Mouse (Mus musculus) kidney, postnatal 4 days (tissue): ENCODE data around the gene Timm17b.
"Not testable (repeated sequence)": the region's sequence is repeated elsewhere in the genome, so short reads cannot be mapped to it uniquely, and the experiment has no call there.

ENCODE experiments used
- DNase-seq, 2 experiments: peaks; one replicate each; pipeline ENCODE4 v3.0.0; 2021; ENCODE audit warnings: mixed read lengths in 2 of 2

Timm17b gene

DNA sequence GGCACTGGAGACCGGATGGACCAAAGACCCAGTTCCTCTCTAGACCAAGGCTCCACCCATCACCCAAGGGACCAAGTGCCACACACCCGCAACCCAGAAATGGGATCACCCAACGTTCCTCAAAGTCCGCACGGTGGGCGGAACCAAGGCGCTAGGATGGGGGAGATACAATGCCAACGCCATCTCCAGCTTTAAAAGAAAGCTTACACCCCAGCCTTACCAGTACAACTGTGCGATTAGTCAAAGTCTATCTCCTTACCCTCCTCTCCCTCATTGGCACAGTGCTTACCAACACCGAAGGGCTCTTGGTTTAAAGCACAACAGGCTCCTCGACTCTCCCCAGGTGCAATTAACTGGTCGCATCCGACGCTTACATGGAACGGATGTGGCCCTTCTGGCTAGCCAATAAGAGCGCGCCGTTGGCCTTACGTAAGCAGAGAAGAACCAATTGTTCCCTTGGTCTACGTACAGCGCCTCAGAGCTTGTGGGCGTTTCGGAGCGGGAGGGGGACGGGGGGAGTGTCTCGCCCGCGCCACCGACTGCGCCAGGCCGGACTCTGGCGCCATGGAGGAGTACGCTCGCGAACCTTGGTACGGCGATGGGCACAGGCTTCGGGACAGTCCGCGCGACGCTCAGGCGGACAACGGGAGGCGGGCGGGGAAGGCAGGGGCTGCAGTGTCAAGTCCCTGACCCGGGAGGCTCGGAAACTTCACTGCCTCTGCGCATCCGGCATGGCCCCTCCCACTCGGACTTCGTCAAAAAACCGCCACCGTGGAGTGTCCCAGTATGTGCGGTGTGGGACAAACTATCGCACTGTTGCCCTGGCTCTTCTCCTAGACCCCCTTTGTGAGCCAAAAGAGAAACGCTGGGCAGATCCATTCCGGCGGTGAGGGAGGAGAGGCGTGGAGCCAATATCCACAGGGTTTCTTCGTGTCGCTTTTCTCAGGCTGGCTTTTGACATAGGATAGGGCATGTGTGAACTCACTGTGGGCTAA is at the start of gene Timm17b, which contains the start of gene Pqbp1:
TSS of gene Timm17b (plus strand) at position 478 of the 995 bp plus-strand sequence.
TSS of gene Pqbp1 (minus strand) at position 390 of the 995 bp plus-strand sequence.
- peak; percentile 88 to 94 for DNase-seq

DNA sequence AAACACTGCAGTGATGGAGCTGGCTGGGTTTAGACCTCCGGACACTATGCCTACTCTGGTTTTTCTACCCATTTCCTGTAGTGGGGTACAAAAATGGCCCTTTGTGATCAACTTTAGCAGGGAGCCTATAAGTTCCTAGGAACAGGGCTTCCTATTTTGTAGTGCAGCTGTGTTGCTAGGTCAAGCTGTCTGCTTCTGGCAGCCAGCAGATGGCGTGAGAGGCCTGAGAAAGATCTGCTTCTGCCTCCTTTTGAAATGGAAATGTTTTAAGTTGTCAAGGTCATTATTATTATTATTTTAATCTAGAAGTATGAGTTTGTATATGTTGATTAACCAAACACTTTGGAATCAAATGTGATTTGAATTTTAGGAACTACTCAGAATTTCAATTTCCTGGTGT is 44.6 kb upstream of the Timm17b start:
- DNase-seq: peak; percentile 56 to 65

DNA sequence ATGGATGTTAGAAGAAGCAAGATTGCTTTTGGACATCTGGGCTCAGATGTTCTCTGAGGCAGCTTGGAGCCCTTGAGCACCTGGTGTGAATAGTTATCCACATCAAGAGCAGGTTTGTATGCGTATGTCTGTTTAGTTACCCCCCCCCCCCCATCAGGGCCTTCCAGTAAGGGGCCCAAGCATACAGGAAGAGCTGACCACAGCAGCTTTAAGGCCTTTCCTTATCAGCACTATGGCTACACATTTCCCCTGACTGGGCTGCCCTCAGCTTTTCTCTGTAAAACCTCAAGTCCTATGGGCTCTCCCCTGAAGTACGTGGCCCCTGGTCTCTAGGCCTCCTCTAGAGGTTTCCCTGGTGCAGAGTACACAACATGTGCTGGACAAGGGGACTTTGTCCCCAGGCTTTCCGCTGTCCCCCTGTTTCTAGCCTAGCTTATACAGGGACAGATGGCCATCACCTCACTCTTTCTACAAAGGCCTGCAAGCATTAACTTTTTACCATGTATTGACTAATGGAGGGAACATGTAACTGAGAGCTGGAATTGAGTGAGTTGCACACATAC is 39.9 kb upstream of the Timm17b start:
- DNase-seq: no peak

DNA sequence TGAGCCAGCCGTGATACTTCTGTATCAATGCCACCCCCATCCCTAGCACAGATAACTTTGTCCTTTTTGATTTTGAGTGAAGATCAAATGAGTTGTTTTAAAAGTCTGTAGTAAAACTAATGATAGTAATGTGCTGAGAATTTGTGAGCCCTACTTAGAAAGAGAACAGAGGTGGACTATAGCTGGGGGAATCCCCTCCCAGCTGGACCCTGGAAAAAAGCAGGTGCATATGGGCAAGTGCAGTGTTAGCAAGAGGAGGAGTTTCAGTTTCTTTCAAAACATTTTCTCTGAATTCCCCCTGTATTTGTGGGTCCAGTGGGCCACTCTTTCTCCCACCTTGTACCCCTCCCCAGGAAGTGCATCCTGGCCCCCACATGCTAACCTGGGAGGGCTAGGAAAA is 36.0 kb upstream of the Timm17b start:
- no peak for DNase-seq

DNA sequence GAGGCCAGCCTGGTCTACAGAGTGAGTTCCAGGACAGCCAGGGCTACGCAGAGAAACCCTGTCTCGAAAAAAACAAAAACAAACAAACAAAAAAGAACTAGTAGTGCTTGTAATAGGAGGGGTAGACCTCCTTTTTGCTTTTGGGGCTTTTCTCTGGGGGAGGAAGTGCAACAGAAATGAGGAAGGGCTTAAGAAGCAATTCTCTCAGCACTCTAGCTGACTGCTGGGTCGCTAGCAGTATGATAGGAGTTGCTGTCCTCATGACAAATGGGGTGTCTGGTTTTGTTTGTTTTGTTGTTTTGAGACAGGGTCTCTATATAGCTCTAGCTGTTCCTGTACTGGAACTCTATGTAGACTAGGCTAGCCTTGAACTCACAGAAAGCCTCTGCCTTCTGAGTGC is 34.6 kb upstream of the Timm17b start:
- no peak for DNase-seq

DNA sequence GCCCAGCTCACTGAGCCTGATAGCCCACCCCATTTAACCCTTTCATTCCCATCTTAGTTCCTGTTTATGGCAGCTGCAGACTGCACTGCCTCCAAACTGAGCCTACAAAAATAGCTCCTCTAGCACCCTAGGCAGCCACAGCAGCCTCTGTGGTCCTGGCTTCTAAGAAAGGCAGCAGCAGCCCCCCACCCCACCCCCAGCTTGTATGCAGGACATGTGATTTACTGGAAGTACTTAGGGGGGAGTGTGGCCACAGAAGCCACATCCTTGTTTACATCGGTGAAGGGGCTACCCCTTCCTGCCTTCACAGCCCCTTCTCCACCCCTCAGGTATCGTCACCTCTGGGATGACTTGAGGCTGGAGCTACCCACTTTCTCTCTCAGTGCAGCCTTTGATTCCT is 33.8 kb upstream of the Timm17b start:
- no peak for DNase-seq

DNA sequence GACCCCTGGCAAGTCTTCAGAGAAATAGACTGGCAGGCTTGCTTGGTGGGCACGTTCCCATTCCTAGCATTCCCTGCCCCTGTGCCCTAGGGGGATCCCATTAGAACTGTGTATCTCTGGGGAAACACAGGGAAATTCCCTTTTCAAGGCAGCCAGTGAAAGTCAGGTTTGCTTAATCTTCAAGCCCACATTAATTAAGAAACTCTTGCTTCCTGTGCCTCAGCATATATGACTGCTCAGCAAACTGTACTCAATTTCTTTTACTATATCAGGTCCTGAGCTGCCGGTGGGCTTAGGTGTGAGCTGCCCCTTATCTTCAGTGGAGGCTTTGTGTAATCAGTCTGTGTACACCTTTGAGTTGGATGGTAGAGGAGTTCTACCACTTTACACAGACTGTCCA is 33.4 kb upstream of the Timm17b start:
- DNase-seq: no peak

DNA sequence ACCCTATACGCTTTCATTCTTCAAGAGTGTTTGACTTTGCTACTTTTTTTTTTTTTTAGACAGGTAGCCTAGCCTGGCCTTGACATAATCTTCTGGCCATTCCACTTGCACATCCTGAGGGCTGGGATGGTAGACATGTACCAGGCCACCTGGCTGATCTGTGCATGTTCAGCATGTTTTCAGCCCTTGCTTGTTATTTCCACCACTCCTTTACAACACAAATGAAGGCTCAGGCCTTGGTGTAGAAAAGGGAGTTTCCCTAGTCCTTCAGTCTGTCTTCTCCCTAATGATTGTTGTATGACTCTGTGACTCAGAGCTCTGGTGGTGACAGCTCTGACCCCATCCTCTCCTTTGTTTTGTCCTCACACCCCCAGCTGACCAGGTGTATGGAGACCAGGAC is 32.0 kb upstream of the Timm17b start:
- no peak for DNase-seq

DNA sequence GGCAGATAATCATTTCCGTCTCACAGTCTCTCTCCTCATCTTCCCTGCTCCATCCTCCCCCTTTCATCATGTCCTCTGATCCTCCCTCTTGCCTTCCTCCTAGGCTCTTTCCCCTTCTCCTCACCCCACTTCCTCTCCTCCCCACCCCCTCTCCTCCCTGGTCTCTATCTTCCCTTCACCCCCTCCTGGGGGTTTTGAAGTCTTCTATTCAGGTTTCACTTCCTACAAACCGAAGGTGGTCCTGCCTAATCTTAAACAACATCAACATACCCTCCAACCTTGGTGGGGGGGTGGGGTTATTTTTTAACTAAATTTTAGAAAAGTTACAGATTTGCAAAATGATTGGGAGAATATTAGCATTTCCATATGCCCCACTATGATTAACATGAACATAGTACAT is 30.7 kb upstream of the Timm17b start:
- DNase-seq: no peak

DNA sequence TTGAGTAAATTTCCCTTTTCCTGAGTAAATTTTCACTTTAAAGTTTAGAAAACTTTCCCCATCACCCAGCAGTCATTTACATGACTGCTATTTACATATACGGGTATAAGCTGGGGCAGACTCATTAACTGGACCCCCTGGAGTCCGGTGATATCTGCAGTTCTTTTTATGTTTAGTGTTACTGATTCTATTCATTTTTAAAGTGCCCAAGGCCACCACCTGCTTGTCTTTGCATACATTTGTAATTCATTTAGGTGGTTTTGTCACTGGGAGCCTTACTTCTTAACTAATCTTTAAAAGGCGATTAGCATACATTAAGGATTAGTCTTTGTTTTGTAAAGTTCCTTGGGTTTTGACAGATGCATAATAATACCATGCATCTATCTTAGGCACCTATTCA is 29.3 kb upstream of the Timm17b start:
- no peak for DNase-seq

DNA sequence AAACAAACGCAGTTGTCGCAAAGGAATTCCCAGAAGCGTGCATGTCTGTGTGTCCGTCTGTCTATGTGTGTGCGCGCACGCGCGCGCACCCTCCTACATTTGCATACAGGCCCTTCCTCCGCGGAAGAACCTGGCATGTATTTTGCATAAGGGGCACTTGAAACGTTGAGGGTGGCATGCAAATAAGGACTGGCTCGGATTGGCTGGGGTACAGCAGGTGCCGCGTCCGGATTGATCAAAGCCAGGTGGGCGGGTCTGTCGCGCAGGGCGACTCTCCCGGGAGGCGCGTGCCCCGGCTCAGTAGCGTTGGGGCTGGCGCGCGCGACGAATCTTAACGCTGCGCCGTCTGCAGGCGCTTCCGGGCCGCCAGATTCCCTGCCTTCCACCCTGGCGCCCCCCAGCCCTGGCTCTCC is 21.1 kb upstream of the Timm17b start, which contains the start of gene Pim2:
TSS of gene Pim2 (plus strand) at position 256 of the 413 bp plus-strand sequence.
- peak; percentile 80 to 89 for DNase-seq

DNA sequence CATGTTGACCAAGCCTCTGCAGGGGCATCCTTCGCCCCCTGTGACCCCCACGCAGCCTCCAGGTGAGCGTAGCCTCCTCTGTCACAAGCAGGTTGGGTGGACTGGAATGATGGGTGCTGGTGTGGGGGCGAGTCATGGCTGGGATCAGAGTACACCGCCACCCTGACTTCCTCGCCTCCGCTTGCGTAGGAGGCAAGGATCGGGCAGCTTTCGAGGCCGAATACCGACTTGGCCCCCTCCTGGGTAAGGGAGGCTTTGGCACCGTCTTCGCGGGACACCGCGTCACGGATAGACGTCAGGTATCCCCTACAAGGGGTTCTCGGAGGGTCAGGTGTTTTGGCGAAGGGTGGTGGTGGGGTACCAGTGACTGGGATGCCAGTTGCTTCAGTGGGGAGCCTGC is 20.7 kb upstream of the Timm17b start:
- no peak for DNase-seq

DNA sequence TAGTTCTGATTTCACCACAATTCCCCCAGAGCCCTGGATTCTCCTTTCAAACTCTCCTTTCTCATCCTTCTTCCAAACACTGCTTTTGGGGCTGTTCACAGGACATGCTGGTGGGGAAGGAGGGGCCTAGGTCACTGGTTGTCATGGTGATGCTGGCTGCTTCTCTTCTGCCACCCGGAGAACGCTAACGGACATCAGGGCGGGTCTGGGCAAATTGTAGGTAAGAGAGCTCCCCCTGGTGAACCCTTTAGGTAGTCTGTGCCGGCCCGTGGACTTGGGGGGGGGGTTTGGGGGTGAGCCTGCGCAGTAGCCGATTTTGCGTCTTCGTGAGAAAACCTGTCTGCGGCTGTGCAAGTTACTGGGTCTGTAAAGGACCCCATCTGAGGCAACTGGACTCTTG is 19.3 kb upstream of the Timm17b start:
- DNase-seq: peak; percentile 59 to 75

DNA sequence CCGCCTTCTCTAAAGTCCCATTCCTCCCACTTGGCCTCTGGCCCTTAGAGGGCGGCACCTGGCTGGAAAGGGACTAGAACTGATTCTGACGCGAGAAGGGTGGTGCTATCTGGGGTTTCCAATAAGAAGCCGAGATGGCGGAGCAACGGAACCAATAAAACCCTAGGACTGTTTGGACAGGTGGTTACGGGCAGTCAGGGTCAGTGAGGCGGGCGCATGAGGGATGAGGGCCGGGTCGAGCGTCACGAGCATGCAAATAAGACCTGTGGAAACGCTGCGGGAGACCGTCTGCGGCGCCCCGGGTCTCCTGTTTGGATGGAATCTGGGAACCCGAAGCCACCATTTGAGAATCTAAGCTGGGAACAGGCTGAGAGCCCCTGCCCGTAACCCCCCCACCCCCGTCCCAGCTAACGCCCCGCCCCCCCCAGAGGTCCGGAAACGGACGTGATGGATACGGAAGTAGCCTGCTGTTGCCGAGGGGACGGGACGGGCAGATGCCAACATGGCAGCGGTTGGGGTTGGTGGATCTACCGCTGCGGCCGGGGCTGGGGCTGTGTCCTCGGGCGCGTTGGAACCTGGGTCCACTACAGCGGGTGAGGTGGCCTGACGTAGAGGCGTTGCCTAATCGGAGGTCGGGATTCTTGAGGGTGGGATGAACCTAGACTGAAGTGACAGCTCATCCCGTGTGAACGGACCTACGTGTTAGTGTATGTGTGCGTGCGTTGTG is 15.2 kb upstream of the Timm17b start, which contains the start of gene Slc35a2:
TSS of gene Slc35a2 (plus strand) at position 188 of the 727 bp plus-strand sequence.
- DNase-seq: peak; percentile 80 to 89

DNA sequence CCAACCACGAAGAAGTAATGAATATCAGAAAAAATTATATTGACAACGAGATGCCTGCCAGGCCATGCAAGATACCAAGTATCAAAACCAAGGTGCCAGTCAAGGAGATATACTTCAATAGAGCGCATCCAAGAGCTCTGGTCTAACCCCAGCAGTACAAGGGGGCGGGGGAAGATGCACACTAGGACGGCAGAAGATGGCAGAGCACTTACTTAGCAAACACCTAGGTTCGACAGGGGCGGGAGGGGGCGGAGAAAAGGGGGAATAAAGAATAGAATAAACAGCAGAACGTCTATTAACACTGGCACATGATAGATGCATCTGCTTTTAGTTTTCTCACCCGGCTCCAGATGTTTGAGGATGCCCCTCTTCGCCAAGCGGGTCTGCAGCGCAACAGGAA is 946 bp upstream of the Timm17b start:
- no peak for DNase-seq

DNA sequence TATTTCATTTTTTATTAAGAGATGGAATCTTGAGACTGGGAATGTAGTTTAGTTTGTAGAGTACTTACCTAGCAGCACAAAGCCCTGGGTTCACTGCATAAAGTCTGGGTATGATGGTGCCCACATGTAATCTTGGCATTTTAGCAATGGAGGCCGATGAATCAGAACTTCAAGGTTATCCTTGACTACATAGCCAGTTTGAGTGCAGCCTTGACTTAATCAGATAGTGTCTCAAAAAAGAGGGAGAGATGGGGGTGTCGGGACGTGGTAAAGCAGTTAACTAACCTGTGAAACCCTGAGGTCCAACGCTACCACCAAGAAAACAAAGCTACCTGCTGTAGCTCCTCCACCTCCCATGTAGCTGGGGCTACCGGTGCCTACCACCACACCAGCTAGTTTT is 5.3 kb downstream of the Timm17b start:
- DNase-seq: no peak

DNA sequence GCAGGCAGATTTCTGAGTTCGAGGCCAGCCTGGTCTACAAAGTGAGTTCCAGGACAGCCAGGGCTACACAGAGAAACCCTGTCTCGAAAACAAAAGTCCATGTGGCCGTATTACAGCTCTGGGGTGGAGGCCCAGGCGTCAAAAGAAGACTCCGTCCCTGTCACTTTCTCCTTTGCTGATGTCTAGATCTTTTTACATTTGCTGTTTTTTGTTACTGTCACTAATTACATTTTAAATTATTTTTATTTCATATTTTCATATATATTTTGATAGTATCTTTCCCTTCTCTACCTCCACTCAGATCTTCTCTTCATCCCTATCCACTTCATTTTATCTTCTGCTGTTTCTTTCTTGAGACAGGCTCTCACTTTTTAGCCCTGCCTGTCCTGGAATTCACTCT is 8.6 kb downstream of the Timm17b start, which contains the start of gene Gm10491:
TSS of gene Gm10491 (minus strand) at position 101 of the 400 bp plus-strand sequence.
- DNase-seq: no peak

DNA sequence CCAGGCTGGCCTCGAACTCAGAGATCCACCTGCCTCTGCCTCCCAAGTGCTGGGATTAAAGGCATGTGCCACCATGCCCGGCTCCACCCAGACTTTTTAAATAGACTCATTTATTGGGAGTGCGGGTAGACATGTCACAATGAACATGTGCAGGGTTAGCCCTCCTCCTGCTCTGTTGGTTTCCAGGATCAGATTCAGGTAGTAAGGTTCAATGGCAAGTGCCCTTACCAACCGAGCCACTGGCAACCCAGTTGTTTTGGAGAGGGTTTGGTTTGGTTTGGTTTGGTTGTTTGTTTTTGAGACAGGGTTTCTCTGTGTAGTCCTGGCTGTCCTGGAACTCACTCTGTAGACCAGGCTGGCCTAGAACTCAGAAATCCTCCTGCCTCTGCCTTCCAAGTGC is 10.1 kb downstream of the Timm17b start, which contains the start of gene Gm10490:
TSS of gene Gm10490 (plus strand) at position 301 of the 400 bp plus-strand sequence.
- DNase-seq: not testable (repeated sequence)

DNA sequence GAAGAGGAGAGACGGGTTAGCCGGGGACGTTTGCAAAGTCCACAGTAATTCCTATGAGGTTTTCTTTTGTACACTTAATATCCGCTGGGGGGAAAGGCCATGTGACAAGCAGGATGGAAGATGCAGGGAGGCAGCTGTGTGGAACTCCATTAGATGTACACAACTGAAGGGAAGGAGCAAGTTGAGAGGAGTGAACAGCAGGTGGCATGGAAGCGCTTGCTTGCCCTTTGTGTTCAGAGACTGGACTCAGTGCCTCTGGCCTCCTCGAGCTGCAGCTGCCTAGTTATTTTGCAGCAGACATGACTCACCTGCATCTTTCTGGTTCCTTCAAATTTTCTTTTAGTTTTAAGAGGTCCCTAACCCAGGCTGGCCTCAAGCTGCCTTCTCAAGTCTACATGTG is 11.3 kb downstream of the Timm17b start:
- DNase-seq: peak in 1 of 2 experiments; percentile 44

DNA sequence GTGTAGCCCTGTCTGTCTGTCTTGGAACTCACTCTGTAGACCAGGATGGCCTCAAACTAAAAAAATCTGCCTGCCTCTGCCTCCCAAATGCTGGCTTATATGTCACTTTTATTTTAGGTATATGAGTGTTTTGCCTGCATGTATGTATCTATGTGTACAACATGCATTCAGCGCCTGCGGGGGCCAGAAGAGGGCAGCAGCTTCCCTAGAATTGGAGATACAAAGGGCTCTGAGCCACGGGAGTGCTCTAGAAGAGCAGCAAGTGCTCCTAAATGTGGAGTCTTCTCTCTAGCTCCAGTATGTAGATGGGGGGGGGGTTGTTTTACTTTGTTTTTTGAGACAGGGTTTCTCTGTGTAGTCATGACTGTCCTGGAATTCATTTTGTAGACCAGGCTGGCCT is 16.5 kb downstream of the Timm17b start:
- peak; percentile 42 to 72 for DNase-seq

DNA sequence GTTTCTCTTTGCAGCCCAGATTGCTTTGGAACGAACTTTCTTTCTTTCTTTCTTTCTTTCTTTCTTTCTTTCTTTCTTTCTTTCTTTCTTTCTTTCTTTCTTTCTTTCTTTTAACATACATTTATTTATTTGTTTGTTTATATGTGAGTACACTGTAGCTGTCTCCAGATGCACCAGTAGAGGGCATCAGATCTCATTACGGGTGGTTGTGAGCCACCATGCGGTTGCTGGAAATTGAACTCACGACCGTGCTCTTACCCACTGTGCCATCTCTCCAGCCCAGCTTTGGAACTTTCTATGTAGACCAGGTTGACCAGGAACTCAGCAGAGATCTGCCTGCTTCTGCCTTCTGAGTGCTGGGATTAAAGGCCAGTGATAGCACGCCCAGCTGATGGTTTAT is 18.8 kb downstream of the Timm17b start:
- DNase-seq: not testable (repeated sequence)

DNA sequence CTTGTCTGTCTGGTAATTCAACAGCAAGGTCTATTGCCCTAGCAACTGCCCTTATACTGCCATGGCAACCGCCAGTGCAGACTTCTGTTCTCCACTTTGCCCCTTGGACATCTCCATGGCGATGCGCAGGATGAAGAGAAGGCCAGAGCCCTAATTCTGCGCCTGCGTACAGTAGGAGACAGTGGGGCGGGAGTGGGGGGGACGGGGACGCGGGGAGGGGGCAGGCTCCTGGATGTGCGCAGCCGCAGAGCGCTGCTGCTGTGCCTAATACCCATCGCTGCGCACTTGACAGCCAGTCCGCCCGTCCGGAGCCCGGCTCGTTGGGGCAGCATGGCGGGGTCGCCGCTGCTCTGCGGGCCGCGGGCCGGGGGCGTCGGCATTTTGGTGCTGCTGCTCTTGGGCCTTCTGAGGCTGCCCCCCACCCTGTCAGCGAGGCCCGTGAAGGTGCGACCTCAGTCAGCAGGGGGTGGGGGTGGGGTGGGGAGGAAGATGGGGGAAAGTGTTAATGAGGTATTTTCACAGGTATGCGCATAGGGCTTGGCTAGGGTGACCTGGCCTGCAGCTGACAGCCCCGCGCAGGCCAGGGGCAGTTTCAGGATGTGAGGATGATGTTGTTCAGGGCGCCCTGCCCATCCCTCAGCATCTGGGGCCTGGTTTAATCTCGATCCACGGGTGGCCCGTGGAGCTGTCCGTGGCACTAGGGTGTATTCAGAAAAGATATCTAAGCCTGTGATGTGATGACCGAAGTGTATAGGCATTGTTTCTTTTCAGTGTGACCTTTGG is 20.6 kb downstream of the Timm17b start, which contains the start of gene Pcsk1n:
TSS of gene Pcsk1n (plus strand) at position 222 of the 783 bp plus-strand sequence.
- DNase-seq: peak; percentile 7 to 16
